Mouse (Mus musculus): Measurements from ENCODE around the gene Zfp28.
A peak's percentile ranks its signal among the peaks of the same experiment; 100 is the strongest.

- TF ChIP-seq CTCF (IDR thresholded peaks at IDR 0.05; ENCODE audit: low read depth) (0 out of 2 replicates have a peak, but pooled peaks have one; percentile 30), EP300 (IDR thresholded peaks at IDR 0.05; ENCODE audit: low read depth) (no peak)
Observed at GRCm38 (mm10) chr7:6429381-6429780, 46.3 kb downstream of the Zfp28 start.

Measured in liver, postnatal 0 days (tissue).